Mouse (Mus musculus) heart, embryonic 13.5 days (tissue): ENCODE results near the gene Wasf2. TPM values are rescaled to one million over a fixed set of nuclear protein-coding genes. Genes with fewer than 3 reads are reported as not detected.

Experiments
- ATAC-seq: fragments of 200-750 bp; cut with Nextera tagmentation; 2 replicates; pipeline ENCODE4 v1.8.0; 2017; ENCODE audit warnings: moderate TSS enrichment; ENCODE audit not compliant: insufficient number of reproducible peaks, low FRiP score, low TSS enrichment; ENCODE audit errors: extremely low read depth
- H3K27ac ChIP-seq: fragments of 300-500 bp; sonication (generic); replicated peaks from 2 replicates; pipeline ENCODE4 v1.5.1; 2015; ENCODE audit warnings: moderate library complexity, mild to moderate bottlenecking, inconsistent platforms
- H3K27me3 ChIP-seq: fragments of 300-500 bp; sonication (generic); replicated peaks from 2 replicates; pipeline ENCODE4 v1.6.1; 2015; ENCODE audit warnings: mild to moderate bottlenecking, inconsistent platforms
- H3K36me3 ChIP-seq: fragments of 300-500 bp; sonication (generic); 2 replicates; pipeline ENCODE4 v1.6.1; 2015; ENCODE audit warnings: mild to moderate bottlenecking, inconsistent platforms
- H3K4me1 ChIP-seq: fragments of 300-500 bp; sonication (generic); 2 replicates; pipeline ENCODE4 v1.6.1; 2015; ENCODE audit warnings: inconsistent platforms
- H3K4me2 ChIP-seq: fragments of 300-500 bp; sonication (generic); 2 replicates; pipeline ENCODE4 v1.6.1; 2015; ENCODE audit warnings: inconsistent platforms, mild to moderate bottlenecking, moderate library complexity
- H3K4me3 ChIP-seq: fragments of 300-500 bp; sonication (generic); 2 replicates; pipeline ENCODE4 v1.5.1; 2015; ENCODE audit warnings: moderate library complexity, mild to moderate bottlenecking, inconsistent platforms
- H3K9ac ChIP-seq: fragments of 300-500 bp; sonication (generic); 2 replicates; pipeline ENCODE4 v1.6.1; 2015; ENCODE audit warnings: inconsistent platforms, mild to moderate bottlenecking, moderate library complexity
- H3K9me3 ChIP-seq: fragments of 300-500 bp; sonication (generic); 2 replicates; pipeline ENCODE4 v1.6.1; 2016; ENCODE audit warnings: inconsistent platforms
- WGBS: fragments of 180-500 bp; shearing (Covaris S2); methylation state at CpG from one replicate; pipeline ENCODE4 v1.1.7; 2015; ENCODE audit warnings: mixed read lengths; 5-methylcytosine and 5-hydroxymethylcytosine counted together
- polyA plus RNA-seq: library from polyadenylated mRNA; unstranded; fragments of >200 nt; fragmentation: Nextera tagmentation; extraction: Ambion mirVana; gene quantifications from 2 replicates; pipeline ENCODE4 v1.2.1, GENCODE M21; 2015

Wasf2 gene
- polyA plus RNA-seq, 1 experiment from 2014 or later = 64.6 TPM

GRCm38 (mm10) chr4:133210023-133210787, 79.9 kb downstream of the Wasf2 start:
- WGBS = 89% methylated on average over 24 of the region's 24 CpGs
- no peaks in the 10 kb centered on the region for H3K9me3 ChIP-seq
- no peak for ATAC-seq
- no peak overlapping the region for H3K4me3 ChIP-seq
- no peak overlapping the region for H3K9ac ChIP-seq
- no peaks in the 10 kb centered on the region for H3K36me3 ChIP-seq
- no peak overlapping the region for H3K4me2 ChIP-seq
- peaks cover 63% of the 10 kb centered on the region for H3K27me3 ChIP-seq
- H3K27ac ChIP-seq = no peak overlapping the region
- peaks cover 26% of the 10 kb centered on the region for H3K4me1 ChIP-seq

GRCm38 (mm10) chr4:133210788-133211390, 80.6 kb downstream of the Wasf2 start:
- H3K9ac ChIP-seq = no peak overlapping the region

DNA sequence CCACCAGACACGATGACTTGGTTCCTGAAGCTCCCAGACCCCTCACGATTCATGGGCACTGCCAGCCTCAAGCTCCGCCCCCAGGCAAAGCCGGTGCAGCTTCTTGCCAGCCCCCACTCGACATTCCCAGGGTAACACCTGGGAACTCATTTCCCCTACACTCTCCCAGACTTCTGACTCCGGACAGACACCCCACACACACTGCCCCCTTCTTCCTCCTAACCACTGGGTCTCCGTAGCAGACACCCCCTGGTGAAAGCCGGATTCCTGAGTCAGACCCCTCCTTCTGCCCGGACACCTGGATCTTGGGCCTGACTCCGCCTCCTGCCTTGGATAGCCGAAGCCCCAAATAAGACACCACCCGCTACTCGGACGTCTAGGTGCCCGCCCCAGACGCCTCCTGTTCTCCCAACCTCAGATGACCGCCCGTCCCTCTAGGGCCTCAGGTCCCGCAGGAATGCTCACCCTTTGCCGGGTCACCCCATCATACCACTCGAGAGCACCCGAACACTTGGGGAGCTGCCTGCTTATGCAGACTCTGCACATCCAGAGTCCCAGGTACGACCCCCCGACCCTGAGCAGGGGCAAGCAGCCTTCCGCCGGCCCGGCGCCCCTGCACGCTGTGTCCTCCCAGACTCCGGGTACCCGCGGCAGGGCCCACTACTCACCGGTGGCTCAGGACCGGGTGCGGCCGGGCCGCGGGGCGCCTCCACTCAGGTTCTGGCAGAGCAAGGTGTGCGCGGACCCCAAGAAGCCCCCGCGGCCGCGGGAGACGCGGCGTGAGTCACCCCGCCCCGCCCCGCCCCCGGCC, 81.7 kb downstream of the Wasf2 start, which contains the start of the genes Cd164l2 and Gpr3:
TSS of gene Cd164l2 (plus strand) at position 381 of the 811 bp plus-strand sequence.
TSS of gene Gpr3 (minus strand) at position 786 of the 811 bp plus-strand sequence.
- ATAC-seq = peak; percentile 27; the same call in 1 of the 2 replicates
- Histone ChIP-seq H3K4me1 (peaks cover 26% of the 10 kb centered on the region), H3K9me3 (no peaks in the 10 kb centered on the region), H3K27me3 (peaks cover 67% of the 10 kb centered on the region), H3K4me3 (peak within 1 kb of the TSS; percentile 77), H3K4me2 (peak within 1 kb of the TSS; percentile 99), H3K9ac (peak within 1 kb of the TSS; percentile 84), H3K27ac (no peak within 1 kb of the TSS), H3K36me3 (no peaks in the 10 kb centered on the region)
- WGBS = 2% methylated on average over 51 of the region's 52 CpGs

More at GRCm38 (mm10) chr4:133210788-133211390, 80.6 kb downstream of the Wasf2 start:
- Histone ChIP-seq H3K4me3 (no peak overlapping the region), H3K27ac (no peak overlapping the region), H3K27me3 (peaks cover 67% of the 10 kb centered on the region), H3K9me3 (no peaks in the 10 kb centered on the region), H3K36me3 (no peaks in the 10 kb centered on the region), H3K4me1 (peaks cover 26% of the 10 kb centered on the region), H3K4me2 (no peak overlapping the region)
- 89% methylated on average over 19 of the region's 19 CpGs for WGBS
- no peak for ATAC-seq

- H3K27me3 ChIP-seq = peaks cover 65% of the 10 kb centered on the region
- H3K4me1 ChIP-seq = peaks cover 26% of the 10 kb centered on the region
- H3K4me2 ChIP-seq = peak overlapping the region; percentile 99
- ATAC-seq = peak; percentile 74
- no peaks in the 10 kb centered on the region for H3K9me3 ChIP-seq
- H3K9ac ChIP-seq = peak overlapping the region; percentile 84
- no peaks in the 10 kb centered on the region for H3K36me3 ChIP-seq
- H3K4me3 ChIP-seq = peak overlapping the region; percentile 77
- H3K27ac ChIP-seq = no peak overlapping the region
- WGBS = 2% methylated on average over 44 of the region's 44 CpGs
These were observed 82.4 kb downstream of the Wasf2 start for GRCm38 (mm10) chr4:133212562-133213267.

GRCm38 (mm10) chr4:133213268-133213590, 82.9 kb downstream of the Wasf2 start:
- H3K9me3 ChIP-seq = no peaks in the 10 kb centered on the region
- peaks cover 65% of the 10 kb centered on the region for H3K27me3 ChIP-seq
- WGBS = 2% methylated on average over 9 of the region's 9 CpGs
- no peak for ATAC-seq
- H3K27ac ChIP-seq = no peak overlapping the region
- peak overlapping the region; percentile 99 for H3K4me2 ChIP-seq
- H3K4me1 ChIP-seq = peaks cover 26% of the 10 kb centered on the region
- H3K36me3 ChIP-seq = no peaks in the 10 kb centered on the region
- peak overlapping the region; percentile 84 for H3K9ac ChIP-seq
- peak overlapping the region; percentile 77 for H3K4me3 ChIP-seq

- Histone ChIP-seq H3K9ac (peak overlapping the region; percentile 84), H3K4me3 (peak overlapping the region; percentile 77), H3K4me1 (peaks cover 26% of the 10 kb centered on the region), H3K4me2 (peak overlapping the region; percentile 99), H3K9me3 (no peaks in the 10 kb centered on the region), H3K27ac (no peak overlapping the region), H3K36me3 (no peaks in the 10 kb centered on the region), H3K27me3 (peaks cover 69% of the 10 kb centered on the region)
- WGBS = 13% methylated on average over 10 of the region's 10 CpGs
- no peak for ATAC-seq
These were observed 83.4 kb downstream of the Wasf2 start for GRCm38 (mm10) chr4:133213661-133214060.

DNA sequence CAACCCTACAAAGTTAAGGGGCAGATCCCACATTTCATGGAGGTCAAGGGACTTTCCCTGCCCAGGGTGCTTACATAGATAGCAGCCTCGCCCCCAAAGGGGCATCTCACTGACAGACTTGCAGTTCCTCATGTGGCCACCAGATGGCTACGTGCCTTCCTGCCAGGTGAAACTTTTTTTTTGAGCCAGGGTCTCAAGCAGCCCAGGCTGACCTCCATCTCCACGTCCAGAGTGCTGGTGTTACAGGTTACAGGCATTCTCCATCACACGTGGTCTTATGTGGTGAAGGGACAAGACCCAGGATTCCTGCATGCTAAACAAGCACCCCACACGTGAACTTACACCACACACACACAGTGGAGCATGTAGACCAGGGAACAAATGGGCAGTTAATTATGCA, 87.3 kb downstream of the Wasf2 start:
- H3K27ac ChIP-seq = no peak overlapping the region
- no peak overlapping the region for H3K4me2 ChIP-seq
- H3K36me3 ChIP-seq = no peaks in the 10 kb centered on the region
- no peak overlapping the region for H3K9ac ChIP-seq
- H3K4me1 ChIP-seq = peaks cover 20% of the 10 kb centered on the region
- peaks cover 76% of the 10 kb centered on the region for H3K27me3 ChIP-seq
- 1% methylated on average over 5 of the region's 5 CpGs for WGBS
- no peaks in the 10 kb centered on the region for H3K9me3 ChIP-seq
- H3K4me3 ChIP-seq = no peak overlapping the region
- ATAC-seq = no peak

GRCm38 (mm10) chr4:133218745-133219144, 88.4 kb downstream of the Wasf2 start:
- Histone ChIP-seq H3K4me1 (peaks cover 9% of the 10 kb centered on the region), H3K4me3 (no peak overlapping the region), H3K27me3 (peaks cover 70% of the 10 kb centered on the region), H3K27ac (no peak overlapping the region), H3K36me3 (no peaks in the 10 kb centered on the region), H3K4me2 (no peak overlapping the region), H3K9ac (no peak overlapping the region), H3K9me3 (no peaks in the 10 kb centered on the region)
- 82% methylated on average over 3 of the region's 3 CpGs for WGBS
- no peak for ATAC-seq

- ATAC-seq = no peak
- H3K4me1 ChIP-seq = peaks cover 7% of the 10 kb centered on the region
- H3K36me3 ChIP-seq = no peaks in the 10 kb centered on the region
- no peak overlapping the region for H3K27ac ChIP-seq
- peak overlapping the region; percentile 77 for H3K9ac ChIP-seq
- H3K27me3 ChIP-seq = peaks cover 53% of the 10 kb centered on the region
- H3K4me2 ChIP-seq = peak overlapping the region; percentile 72
- H3K4me3 ChIP-seq = peak overlapping the region; percentile 49
- H3K9me3 ChIP-seq = no peaks in the 10 kb centered on the region
- WGBS = 3% methylated on average over 25 of the region's 25 CpGs
These were observed 90.4 kb downstream of the Wasf2 start for GRCm38 (mm10) chr4:133220656-133221055.

DNA sequence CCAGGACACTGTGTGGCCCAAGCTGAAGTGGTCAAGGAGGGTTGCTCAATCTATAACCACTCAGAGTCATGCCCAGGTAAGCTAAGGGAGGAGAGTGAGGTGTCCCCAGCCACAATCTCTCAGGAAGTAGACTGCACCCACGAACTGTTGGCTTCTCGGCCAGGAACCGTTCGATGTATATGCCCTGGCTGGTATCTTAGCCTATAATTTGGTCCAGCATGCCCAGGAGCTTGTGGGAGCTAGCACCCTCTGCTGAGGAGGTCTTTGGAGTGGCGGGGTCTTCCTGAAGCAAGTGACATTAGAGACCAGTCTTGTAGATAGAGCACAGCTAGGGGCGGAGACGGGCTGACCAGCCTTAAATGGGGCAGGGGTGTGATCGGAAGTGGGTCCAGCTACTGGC, 91.4 kb downstream of the Wasf2 start:
- Histone ChIP-seq H3K27ac (no peak overlapping the region), H3K9ac (no peak overlapping the region), H3K9me3 (no peaks in the 10 kb centered on the region), H3K36me3 (no peaks in the 10 kb centered on the region), H3K4me2 (no peak overlapping the region), H3K4me1 (peaks cover 7% of the 10 kb centered on the region), H3K27me3 (peaks cover 53% of the 10 kb centered on the region), H3K4me3 (no peak overlapping the region)
- ATAC-seq = no peak
- WGBS = 73% methylated on average over 8 of the region's 8 CpGs

GRCm38 (mm10) chr4:133223875-133224274, 93.6 kb downstream of the Wasf2 start:
- no peak overlapping the region for H3K4me3 ChIP-seq
- no peak for ATAC-seq
- peaks cover 7% of the 10 kb centered on the region for H3K4me1 ChIP-seq
- no peaks in the 10 kb centered on the region for H3K36me3 ChIP-seq
- H3K9ac ChIP-seq = no peak overlapping the region
- H3K27me3 ChIP-seq = peaks cover 42% of the 10 kb centered on the region
- no peak overlapping the region for H3K27ac ChIP-seq
- no peak overlapping the region for H3K4me2 ChIP-seq
- 58% methylated on average over 5 of the region's 5 CpGs for WGBS
- H3K9me3 ChIP-seq = no peaks in the 10 kb centered on the region
